Mouse (Mus musculus) layer of hippocampus, adult 9-10 months (tissue): ENCODE results near the gene Mki67.
A peak's percentile ranks its signal among the peaks of the same experiment; 100 is the strongest.

Source experiments
- DNase-seq: peaks from one replicate; pipeline ENCODE4 v3.0.0; 2022; ENCODE audit warnings: low spot score

Mki67 gene

GRCm38 (mm10) chr7:135666314-135666713, 49.8 kb downstream of the Mki67 start:
- no peak for DNase-seq

GRCm38 (mm10) chr7:135664211-135664610, 52.0 kb downstream of the Mki67 start:
- no peak for DNase-seq

GRCm38 (mm10) chr7:135660314-135660713, 55.8 kb downstream of the Mki67 start:
- no peak for DNase-seq

GRCm38 (mm10) chr7:135659314-135659935, 56.7 kb downstream of the Mki67 start:
- DNase-seq, result no peak

- DNase-seq, result no peak
Measured at GRCm38 (mm10) chr7:135658150-135658549, 58.0 kb downstream of the Mki67 start.

GRCm38 (mm10) chr7:135655113-135655512, 61.0 kb downstream of the Mki67 start:
- DNase-seq, result no peak

- DNase-seq, result no peak
Measured at GRCm38 (mm10) chr7:135654288-135654687, 61.9 kb downstream of the Mki67 start.

GRCm38 (mm10) chr7:135653601-135654000, 62.6 kb downstream of the Mki67 start:
- no peak for DNase-seq

GRCm38 (mm10) chr7:135652781-135653180, 63.4 kb downstream of the Mki67 start:
- DNase-seq, result no peak

- no peak for DNase-seq
Measured at GRCm38 (mm10) chr7:135651831-135652511, 64.2 kb downstream of the Mki67 start.

GRCm38 (mm10) chr7:135650061-135650460, 66.1 kb downstream of the Mki67 start:
- no peak for DNase-seq

GRCm38 (mm10) chr7:135649306-135649705, 66.9 kb downstream of the Mki67 start:
- DNase-seq, result no peak

GRCm38 (mm10) chr7:135648821-135649220, 67.3 kb downstream of the Mki67 start:
- no peak for DNase-seq

- no peak for DNase-seq
Measured at GRCm38 (mm10) chr7:135646976-135647375, 69.2 kb downstream of the Mki67 start.

GRCm38 (mm10) chr7:135644452-135644851, 71.7 kb downstream of the Mki67 start:
- no peak for DNase-seq

GRCm38 (mm10) chr7:135641698-135642507, 74.3 kb downstream of the Mki67 start:
- peak; percentile 72 for DNase-seq
